Mouse (Mus musculus) mesoderm, embryonic 11.5 days (tissue): ENCODE measurements around the gene Angpt4.

Experiments used
- DNase-seq: peaks from one replicate; pipeline ENCODE4 v3.0.0-alpha.2; 2012; ENCODE audit warnings: low read depth, low spot score

Gene Angpt4

DNA sequence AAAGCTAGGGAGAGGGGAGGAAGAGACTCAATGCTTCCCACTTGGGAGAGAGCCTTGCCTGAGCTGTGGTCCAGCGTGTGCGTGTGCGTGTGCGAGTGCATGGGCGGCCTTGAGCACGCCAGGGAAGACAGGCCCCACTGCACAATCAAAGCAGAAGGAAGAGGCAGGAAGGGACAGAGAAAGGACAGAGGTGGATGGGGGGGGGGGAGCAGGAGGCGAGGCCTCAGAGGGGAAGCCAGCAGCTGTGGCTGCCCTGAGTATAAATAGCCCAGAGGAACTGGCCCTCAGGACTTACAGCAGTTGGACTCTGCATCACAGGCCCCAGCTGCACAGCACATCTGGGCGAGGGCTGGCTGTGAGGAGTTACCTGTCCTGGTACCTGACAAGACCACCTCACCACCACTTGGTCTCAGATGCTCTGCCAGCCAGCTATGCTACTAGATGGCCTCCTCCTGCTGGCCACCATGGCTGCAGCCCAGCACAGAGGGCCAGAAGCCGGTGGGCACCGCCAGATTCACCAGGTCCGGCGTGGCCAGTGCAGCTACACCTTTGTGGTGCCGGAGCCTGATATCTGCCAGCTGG is at the start of gene Angpt4:
TSS of gene Angpt4 (plus strand) at position 292 of the 582 bp plus-strand sequence.
- no peak for DNase-seq

DNA sequence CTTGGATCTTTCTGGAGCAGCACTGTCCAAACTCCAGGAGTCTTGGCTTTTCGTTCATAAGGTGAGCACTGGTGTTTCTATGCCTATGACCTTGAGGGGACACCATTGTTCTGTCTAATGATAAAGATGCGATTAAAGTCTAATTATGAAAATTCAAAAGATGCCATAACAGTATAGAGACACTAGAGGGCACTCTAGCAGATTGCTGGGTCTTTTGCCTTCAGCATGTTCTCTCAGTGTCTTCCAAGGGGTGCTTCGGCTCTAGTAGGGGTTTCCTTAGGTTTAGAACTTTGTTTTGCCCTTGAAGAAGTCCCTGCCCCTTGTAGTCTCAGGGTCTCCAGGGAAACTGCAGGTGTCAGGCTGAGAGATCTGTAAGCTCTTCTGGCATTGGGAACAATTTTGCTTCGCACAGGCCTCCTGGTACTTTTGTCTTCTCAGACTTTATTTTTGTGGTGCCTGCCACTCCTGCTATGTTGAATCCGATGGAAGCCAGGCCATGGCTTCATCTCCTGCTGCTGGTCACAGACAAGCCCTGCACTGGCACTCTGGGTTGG is 48.7 kb upstream of the Angpt4 start:
- DNase-seq: peak; percentile 29

GRCm38 (mm10) chr2:151864941-151865340 is 46.1 kb upstream of the Angpt4 start:
- no peak for DNase-seq

- peak; percentile 78 for DNase-seq
Observed at GRCm38 (mm10) chr2:151866487-151866886, 44.5 kb upstream of the Angpt4 start.

DNA sequence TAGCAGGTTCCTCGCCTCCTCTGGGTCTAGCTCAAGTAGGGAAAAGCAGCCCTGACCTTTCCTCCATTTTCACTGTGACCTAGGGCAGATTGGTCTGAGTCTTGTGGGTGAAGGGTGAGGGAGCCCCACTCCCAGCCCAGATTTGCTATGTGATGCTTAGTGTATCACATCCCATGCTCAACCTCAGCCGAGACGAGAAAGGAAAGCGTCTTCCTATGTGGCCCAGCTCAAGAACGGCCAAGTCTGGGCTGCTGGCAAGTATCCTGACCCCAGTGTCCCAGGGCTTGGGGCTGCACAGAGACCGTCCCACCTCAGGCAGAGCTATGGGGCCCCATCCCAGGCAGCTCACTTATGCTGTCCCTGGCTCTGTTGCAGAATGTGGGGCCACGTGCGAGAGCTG is 42.8 kb upstream of the Angpt4 start:
- DNase-seq: no peak

- DNase-seq: no peak
Observed at GRCm38 (mm10) chr2:151874551-151874950, 36.5 kb upstream of the Angpt4 start.

DNA sequence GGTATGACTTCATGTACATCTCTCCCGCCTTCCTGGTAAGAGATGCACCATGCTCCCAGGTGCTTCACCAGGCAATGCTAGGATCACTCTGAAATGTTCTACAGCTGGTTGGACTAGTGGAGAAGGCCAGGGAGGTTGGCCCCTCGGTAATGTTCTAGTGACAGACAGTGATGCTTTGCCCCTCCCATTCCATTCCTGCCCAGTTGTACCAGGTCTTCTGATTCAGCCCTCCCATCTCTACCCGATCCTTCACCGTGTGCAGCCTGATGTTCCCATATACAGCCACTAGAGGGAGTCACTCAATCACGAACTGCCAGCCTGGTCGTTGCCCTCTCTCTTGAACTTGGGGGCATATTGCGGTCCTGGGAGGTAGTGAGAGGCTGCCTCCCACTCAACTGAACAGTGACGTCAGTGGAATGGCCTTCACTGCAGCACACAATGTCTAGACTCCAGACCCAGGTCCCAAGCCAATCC is 35.0 kb upstream of the Angpt4 start:
- DNase-seq: peak; percentile 81

GRCm38 (mm10) chr2:151878645-151879044 is 32.4 kb upstream of the Angpt4 start:
- DNase-seq: peak; percentile 21

GRCm38 (mm10) chr2:151879760-151880159 is 31.2 kb upstream of the Angpt4 start:
- no peak for DNase-seq

DNA sequence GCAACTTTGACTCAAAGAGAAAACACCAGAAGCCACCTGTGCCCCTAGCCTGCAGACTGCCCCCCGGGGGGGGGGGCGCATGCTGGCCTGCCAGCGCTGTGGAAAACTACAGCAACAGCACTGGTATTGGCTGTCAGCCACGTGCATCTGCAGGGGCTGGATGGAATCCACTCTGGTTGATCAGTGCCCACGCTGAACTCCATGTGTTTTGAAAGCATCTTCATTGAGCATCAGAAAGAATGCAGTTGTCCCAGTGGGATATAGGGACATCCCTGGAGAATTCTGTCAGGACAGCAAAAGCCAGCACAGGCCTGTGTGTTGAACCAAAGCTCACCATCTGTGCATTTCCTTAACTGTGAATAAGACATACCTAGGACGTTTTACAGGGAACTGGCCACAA is 20.0 kb upstream of the Angpt4 start:
- DNase-seq: no peak

GRCm38 (mm10) chr2:151893122-151893774 is 17.8 kb upstream of the Angpt4 start:
- no peak for DNase-seq

GRCm38 (mm10) chr2:151894209-151894980 is 16.6 kb upstream of the Angpt4 start:
- no peak for DNase-seq

DNA sequence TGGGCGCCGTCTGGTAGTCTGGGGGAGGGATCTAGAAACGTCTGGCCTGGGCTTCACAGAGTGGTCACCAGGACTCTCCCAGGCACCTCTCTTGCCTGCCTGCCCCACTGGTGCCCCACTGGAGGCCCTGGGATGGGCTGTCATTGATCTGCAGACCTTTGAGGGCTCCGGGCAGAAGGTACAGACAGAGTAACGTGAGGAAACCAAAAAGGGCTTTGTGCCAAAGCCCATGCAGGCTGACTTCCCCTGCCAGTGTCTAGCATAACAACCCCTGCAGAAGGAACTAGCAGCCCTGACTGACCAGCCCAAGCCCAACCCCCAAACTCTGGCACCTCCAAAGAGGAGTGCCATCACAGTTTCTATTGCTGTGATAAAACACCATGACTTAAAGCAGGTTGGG is 15.1 kb upstream of the Angpt4 start:
- DNase-seq: no peak

GRCm38 (mm10) chr2:151898106-151898505 is 12.9 kb upstream of the Angpt4 start:
- DNase-seq: no peak

GRCm38 (mm10) chr2:151900845-151901244 is 10.2 kb upstream of the Angpt4 start:
- DNase-seq: no peak

GRCm38 (mm10) chr2:151903267-151903666 is 7.7 kb upstream of the Angpt4 start:
- no peak for DNase-seq

DNA sequence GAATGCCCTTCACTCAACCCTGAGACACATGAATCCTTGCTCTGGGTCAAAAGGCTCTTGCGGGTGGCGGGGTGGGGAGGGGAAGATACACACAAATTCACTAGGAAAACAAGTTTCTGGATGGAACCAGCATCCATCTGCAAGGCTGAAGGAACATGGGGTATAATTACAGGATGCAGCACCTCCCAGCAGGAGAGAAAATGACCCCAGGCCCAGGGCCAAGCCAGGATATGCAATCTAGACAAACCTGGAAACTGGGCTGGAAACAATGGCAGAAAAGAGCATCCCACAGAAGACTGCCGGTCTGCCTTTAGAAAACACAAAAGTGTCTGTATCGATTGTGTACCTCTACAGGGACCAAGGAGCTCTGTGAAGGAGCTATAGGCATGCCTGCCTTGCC is 7.1 kb upstream of the Angpt4 start:
- DNase-seq: no peak

GRCm38 (mm10) chr2:151904636-151905035 is 6.4 kb upstream of the Angpt4 start:
- no peak for DNase-seq

- DNase-seq: no peak
Observed at GRCm38 (mm10) chr2:151907020-151907419, 4.0 kb upstream of the Angpt4 start.

GRCm38 (mm10) chr2:151909386-151909785 is 1.6 kb upstream of the Angpt4 start:
- no peak for DNase-seq

DNA sequence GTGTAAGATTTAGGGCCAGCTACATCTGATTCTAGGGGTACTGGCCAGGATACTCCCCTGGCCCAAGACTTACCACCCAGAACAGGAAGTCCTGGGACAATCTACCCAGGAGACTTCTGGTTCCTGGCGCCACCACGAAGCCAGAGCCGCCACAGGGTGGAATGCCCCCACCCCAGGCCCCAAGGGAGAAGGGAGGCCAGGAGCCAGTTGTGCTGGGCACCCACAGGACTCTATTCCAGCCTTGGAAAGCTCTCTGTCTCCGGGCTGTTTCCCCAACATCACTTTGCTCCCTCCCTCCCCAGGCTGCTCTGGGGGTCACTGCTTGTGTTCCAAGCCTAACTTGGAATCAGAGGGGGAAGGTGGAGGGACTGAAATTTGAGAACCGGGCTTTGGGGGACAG is 512 bp upstream of the Angpt4 start:
- DNase-seq: no peak

DNA sequence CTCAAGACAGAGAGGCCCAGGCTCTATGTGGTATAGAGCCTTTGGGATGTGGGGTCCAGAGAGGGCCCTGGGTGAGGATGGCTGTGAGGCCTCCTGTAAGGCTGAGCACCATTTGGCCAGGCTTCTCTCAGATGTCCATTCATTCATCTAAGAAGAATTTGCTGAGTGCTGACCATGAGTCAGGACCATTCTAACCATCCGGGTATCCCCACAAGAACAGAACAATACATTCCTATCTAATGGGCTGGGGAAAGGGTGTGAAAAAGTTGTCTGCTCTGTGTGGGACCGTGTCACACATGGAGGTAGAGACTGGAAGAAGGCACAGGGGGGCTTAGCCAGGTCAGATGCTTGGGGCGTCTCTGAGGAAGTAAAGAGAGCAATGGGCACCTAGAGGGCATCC is 741 bp downstream of the Angpt4 start:
- DNase-seq: no peak
